Mouse (Mus musculus) spleen, postnatal 36 days (tissue): ENCODE data around the gene Agrp.
A peak's percentile ranks its signal among the peaks of the same experiment; 100 is the strongest.
"Not testable (repeated sequence)": the region's sequence is repeated elsewhere in the genome, so short reads cannot be mapped to it uniquely, and the experiment has no call there.

Experiments
- DNase-seq, 2 experiments: peaks; one replicate each; pipeline ENCODE4 v3.0.0; 2022; ENCODE audit warnings: low spot score in 2 of 2, mixed read lengths in 1 of 2

The Agrp gene

DNA sequence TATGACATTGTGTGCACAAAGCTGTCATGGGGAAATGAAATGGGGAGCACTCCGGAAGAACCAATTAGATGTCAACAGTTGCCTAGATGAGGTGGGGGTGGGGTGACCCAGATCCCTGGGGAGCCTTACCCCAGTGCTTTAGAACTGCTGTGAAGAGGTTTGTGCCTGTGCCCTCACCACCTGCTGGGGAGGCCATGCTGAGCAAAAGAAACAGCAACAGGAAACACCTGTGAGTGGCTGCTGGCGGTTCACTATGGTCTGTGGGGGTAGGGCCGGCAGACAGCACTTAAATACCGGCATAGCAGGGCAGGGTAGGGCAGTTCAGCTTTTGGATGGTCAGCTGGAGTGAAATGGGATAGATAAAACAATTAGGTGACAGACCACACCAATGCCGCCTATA lies 14.1 kb downstream of the Agrp start:
- DNase-seq, result peak; percentile 94 to 95

DNA sequence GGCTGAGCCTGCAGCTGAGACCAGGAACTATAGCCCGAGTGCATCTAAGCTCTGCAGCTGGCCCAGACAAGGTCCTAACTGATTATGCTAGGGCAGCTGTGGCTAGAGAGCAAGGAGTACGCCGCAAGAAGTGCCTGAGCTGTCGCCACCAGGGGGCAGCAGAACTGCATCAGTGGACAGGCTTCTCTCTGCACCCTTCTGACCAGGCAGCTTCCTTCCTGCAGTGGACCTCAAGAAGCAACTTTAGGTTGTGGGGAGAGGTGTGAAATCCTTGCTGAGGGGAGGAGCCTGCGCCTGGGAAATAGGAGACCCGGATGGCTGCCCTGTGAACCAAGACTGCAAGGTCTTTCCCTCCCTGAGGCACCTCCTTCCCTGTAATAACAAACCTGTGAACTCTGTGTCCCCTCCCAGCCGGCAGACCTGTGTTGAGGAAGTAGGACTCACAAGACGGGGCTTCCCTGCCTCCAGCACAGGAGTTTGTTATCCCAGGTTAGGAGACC lies 14.7 kb downstream of the Agrp start:
- DNase-seq, result peak; percentile 95 to 96

DNA sequence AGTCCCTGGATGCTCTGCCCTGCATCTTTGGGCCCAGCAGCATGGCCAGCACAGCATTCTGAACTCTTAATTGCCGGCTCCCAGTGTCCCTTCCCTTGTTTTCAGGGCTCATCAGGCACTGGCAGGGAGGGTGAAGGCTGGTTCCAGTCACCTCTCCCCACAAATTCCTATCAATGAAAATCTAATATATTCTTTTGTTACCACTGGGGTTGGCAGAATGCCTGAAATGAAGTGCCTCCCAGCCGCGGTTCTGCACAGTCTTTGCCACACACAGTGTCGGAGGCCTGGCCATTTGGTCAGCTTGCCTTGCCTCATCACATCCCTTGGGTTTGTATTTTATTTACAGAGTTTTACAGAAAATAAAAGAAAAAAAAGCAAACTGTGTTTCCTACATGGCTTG lies 15.4 kb downstream of the Agrp start:
- no peak for DNase-seq

DNA sequence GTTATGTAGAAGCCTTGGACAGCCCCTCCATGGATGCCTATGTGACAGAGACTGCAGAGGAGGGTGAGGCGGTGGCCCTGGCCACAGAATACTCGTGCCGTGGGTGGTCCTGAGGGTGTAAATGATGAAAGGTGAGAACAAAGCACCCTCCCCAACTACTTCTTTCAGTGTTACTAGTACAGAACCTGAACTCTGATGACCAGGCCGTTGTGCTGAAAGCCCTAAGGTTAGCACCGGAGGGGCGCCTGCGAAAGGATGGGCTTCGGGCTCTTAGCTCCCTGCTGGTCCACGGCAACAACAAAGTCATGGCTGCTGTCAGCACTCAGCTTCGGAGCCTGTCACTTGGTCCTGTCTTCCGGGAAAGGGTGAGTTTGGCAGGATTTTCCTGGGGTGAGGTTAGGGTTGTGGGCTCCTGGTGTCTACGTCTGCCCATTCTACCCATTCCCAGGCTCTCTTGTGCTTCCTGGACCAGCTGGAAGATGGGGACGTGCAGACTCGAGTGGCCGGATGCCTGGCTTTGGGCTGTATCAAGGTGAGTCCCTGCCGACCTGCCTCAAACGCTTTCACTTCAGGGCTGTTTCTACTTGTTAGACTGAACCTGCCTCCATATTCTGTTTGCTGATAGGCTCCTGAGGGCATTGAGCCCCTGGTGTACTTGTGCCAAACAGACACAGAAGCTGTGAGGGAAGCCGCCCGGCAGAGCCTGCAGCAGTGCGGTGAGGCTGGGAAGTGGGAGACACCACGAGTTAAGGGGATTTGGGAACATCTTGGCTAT lies 16.1 kb downstream of the Agrp start:
- DNase-seq, result no peak

DNA sequence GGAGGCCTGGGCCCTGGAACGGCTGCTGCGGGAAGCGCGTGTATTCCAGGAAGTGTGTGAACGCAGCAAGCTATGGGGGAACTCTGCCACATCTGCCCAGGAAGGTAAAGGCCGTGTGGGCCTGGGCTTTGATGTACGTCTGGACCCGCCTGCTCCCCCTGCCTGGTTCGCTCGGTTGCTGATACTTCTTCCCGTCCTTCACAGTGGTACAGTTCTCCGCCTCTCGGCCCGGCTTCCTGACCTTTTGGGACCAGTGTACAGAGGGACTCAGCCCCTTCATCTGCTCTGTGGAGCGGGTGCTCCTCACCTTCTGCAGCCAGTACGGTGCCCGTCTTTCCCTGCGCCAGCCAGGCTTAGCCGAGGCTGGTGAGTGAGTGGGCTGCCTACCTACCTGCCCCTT lies 17.0 kb downstream of the Agrp start:
- no peak for DNase-seq

GRCm38 (mm10) chr8:105618892-105619591 lies 18.2 kb downstream of the Agrp start:
- DNase-seq, result no peak

GRCm38 (mm10) chr8:105618279-105618634 lies 18.9 kb downstream of the Agrp start:
- no peak for DNase-seq

- DNase-seq, result no peak
These were observed 19.5 kb downstream of the Agrp start for GRCm38 (mm10) chr8:105617451-105618278.

- DNase-seq, result no peak
These were observed 21.3 kb downstream of the Agrp start for GRCm38 (mm10) chr8:105615942-105616341.

GRCm38 (mm10) chr8:105613830-105614511 lies 23.2 kb downstream of the Agrp start:
- peak; percentile 59 to 65 for DNase-seq

DNA sequence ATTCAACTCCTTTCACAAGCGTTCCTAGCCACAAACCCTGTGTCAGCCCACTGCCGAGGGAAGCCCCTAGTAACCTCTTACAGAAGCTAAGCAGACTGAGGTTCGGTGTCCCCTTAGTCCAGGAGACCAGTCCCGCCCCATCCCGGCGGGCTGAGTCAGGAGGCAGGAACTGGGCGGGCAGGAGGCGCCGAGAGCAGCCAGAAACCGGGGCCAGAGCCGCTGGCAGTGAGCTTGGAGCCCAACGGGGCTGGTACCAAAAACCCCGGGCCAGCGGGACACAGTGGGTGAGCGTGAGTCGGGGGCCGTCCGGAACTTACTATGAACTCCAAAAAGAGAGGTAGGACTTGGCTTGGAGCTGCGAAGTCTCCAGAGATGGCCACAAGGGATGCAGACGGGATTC lies 24.2 kb downstream of the Agrp start:
- DNase-seq, result no peak

GRCm38 (mm10) chr8:105611836-105612235 lies 25.4 kb downstream of the Agrp start:
- DNase-seq, result no peak

- no peak for DNase-seq
These were observed 27.4 kb downstream of the Agrp start for GRCm38 (mm10) chr8:105609771-105610170.

DNA sequence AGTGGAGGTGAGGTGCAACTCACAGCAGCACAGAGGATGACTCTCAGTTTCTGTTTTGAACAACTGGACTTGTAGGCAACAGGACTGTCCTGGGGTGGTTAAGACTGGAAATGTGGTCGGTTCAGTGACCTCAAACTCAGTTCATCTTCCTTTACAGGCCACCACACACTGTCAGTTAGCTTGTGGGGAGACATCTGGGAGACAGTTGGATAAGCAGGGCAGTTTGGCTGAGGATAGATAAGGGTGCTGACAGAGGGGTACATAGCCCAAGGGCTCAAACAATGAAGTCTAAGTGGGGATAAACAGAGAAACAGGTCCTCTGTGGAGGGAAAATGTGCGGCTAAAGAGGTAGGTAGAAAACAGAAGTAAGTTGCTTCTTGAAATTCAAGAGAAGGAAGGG lies 27.8 kb downstream of the Agrp start:
- peak in 1 of 2 experiments; percentile 38 for DNase-seq

- peak; percentile 50 to 65 for DNase-seq
These were observed 29.5 kb downstream of the Agrp start for GRCm38 (mm10) chr8:105607684-105608083.

DNA sequence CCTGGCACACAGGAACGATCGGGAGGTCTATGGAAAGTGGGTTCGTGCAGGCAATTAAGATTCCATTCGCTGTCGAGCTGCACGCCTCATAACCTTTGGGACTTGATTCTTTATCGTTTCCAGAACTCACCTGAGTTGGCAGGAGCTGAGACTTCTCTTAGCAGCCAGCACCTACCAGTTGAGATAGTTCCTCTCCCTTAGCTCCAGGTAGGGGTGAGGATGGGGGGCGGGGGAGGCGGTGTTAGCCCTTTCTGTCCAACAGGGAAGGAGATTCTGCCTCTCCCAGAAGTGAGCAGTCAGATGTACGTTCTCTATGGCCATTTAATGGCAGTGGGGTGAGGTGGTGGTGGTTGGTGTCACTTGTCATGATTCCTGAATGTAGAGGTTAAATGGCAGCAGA lies 30.1 kb downstream of the Agrp start:
- DNase-seq, result no peak

GRCm38 (mm10) chr8:105606189-105607023 lies 30.8 kb downstream of the Agrp start:
- DNase-seq, result peak; percentile 44 to 60

DNA sequence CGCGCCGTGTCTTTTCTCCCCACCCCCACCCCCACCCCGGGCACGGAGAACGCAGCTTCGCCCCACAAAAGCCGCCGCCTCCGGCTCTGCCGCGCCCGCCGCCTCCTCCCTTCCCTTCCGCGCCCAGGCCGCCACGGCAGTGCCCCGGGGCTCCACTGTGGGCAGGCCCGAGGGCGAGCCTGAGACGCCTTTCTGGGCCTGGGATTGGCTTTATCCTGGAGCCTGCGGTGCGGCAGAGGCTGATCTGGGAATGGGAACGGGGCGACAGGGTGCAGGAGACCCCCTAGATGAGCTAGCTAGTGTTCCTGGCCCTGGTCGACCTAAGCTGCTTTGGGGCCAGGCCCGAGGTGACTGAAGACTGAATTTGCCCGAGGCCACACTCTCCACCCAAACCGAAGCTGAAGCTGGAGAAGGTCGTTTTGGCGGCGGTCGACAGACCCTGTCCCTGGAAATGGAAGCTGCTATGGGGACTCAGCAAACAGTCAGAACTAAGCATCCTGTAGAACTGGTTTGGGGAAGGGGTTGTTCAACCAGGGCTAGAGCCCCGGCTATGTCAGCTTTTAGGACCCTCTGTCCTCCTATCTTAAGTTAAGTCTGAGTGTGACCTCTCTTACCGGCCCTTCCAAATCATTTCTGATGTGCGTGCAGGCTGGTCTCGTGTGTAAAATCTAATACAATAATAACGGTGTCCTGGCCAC lies 31.6 kb downstream of the Agrp start:
- peak; percentile 46 to 53 for DNase-seq

- peak; percentile 75 to 77 for DNase-seq
These were observed 32.3 kb downstream of the Agrp start, which contains the start of gene Ripor1 for GRCm38 (mm10) chr8:105604804-105605381. TSS of gene Ripor1 (plus strand) at chr8:105605255.

DNA sequence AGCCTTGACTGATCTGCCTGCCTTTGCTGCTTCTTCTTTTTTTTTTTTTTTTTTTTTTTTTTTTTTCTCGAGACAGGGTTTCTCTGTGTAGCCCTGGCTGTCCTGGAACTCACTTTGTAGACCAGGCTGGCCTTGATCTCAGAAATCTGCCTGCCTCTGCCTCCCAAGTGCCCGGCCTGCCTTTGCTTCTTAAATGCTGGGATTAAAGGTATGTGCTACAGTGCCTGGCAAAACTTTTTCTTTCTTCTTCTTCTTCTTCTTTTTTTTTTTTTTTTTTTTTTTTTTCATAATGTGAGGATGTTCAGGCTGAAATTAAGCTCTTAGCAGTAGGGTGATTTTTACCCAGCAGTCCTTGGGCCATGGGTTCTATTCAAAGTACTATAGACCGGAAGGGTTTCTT lies 34.7 kb downstream of the Agrp start:
- not testable (repeated sequence) for DNase-seq
